Mouse (Mus musculus): ENCODE measurements around the gene Taf1d.

DNA sequence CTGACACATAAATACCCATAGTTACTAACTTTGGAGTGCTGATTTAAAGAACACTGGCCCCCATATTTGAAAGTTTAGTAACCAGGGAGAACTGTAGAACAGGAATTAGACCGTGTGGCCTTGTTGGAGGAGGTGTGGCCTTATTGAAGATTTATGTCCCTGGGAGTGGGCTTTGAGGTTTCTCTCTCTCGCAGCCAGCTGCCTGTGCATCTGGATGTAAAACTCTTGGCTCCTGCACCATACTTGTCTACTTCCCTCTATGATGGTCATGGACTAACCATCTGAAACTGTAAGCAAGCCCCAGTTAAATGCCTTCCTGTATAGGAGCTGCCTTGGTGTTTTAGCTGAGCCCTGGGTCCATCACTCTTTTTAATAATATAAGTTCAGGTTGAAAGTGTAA lies 7.6 kb upstream of the Taf1d start:
- TF ChIP-seq CTCF (IDR thresholded peaks at IDR 0.05; ENCODE audit: borderline replicate concordance, insufficient read depth, low read depth, low read length) = no peak
- TF ChIP-seq POLR2A (IDR thresholded peaks at IDR 0.05; ENCODE audit: borderline replicate concordance, insufficient read depth, low read length) = no peak
